Mouse (Mus musculus) intestine, postnatal 0 days (tissue): ENCODE data around the gene Ppm1h. TPM values are rescaled to one million over a fixed set of nuclear protein-coding genes. Genes with fewer than 3 reads are reported as not detected.

Experiments used
- ATAC-seq: fragments of 200-750 bp; cut with Nextera tagmentation; 2 replicates; pipeline ENCODE4 v1.8.0; 2017; ENCODE audit warnings: mild to moderate bottlenecking, moderate TSS enrichment, moderate library complexity
- H3K27ac ChIP-seq: fragments of 300-500 bp; sonication (generic); 2 replicates; pipeline ENCODE4 v1.5.1; 2014; ENCODE audit warnings: mild to moderate bottlenecking, low read depth, low read length, moderate library complexity
- H3K27me3 ChIP-seq: fragments of 300-500 bp; sonication (generic); replicated peaks from 2 replicates; pipeline ENCODE4 v1.6.1; 2014; ENCODE audit warnings: low read length, mixed read lengths; ENCODE audit not compliant: control insufficient read depth, insufficient read depth
- H3K36me3 ChIP-seq: fragments of 300-500 bp; sonication (generic); 2 replicates; pipeline ENCODE4 v1.6.1; 2014; ENCODE audit warnings: mild to moderate bottlenecking, moderate library complexity; ENCODE audit not compliant: control insufficient read depth, insufficient read depth
- H3K4me1 ChIP-seq: fragments of 300-500 bp; sonication (generic); replicated peaks from 2 replicates; pipeline ENCODE4 v1.6.1; 2014; ENCODE audit warnings: antibody characterized with exemption, low read length, mixed read lengths; ENCODE audit not compliant: control insufficient read depth, insufficient read depth
- H3K4me2 ChIP-seq: fragments of 300-500 bp; sonication (generic); replicated peaks from 2 replicates; pipeline ENCODE4 v1.6.1; 2014; ENCODE audit warnings: low read depth, mild to moderate bottlenecking, moderate library complexity
- H3K4me3 ChIP-seq: fragments of 300-500 bp; sonication (generic); 2 replicates; pipeline ENCODE4 v1.5.1; 2014; ENCODE audit warnings: low read depth, low read length
- H3K9ac ChIP-seq: fragments of 300-500 bp; sonication (generic); 2 replicates; pipeline ENCODE4 v1.6.1; 2014; ENCODE audit warnings: mild to moderate bottlenecking, low read depth, low read length
- H3K9me3 ChIP-seq: fragments of 300-500 bp; sonication (generic); 2 replicates; pipeline ENCODE4 v1.6.1; 2016; ENCODE audit warnings: mixed run types; ENCODE audit not compliant: control insufficient read depth
- CTCF ChIP-seq: sonication (generic); IDR thresholded peaks from 2 replicates; pipeline ENCODE4 v1.5.1; 2016; ENCODE audit warnings: low read depth, mild to moderate bottlenecking, control low read depth, antibody characterized with exemption, moderate library complexity
- WGBS: fragments of 180-500 bp; shearing (Covaris S2); extraction: QIAGEN DNeasy Blood & Tissue Kit; methylation state at CpG from one replicate; pipeline ENCODE4 v1.1.7; 2014; 5-methylcytosine and 5-hydroxymethylcytosine counted together
- polyA plus RNA-seq: library from polyadenylated mRNA; unstranded; fragments of >200 nt; fragmentation: Nextera tagmentation; extraction: Ambion mirVana; gene quantifications from 2 replicates; pipeline ENCODE4 v1.2.1, GENCODE M21; 2015

Ppm1h gene
- polyA plus RNA-seq, 1 experiment from 2014 or later: 17.9 TPM

GRCm38 (mm10) chr10:122681085-122681408, 2.5 kb downstream of the Ppm1h start:
- TF ChIP-seq CTCF: no peak
- 56% methylated on average over 4 of the region's 4 CpGs for WGBS
- ATAC-seq: no peak
- Histone ChIP-seq H3K9ac (no peak overlapping the region), H3K4me3 (no peak overlapping the region), H3K27ac (no peak overlapping the region), H3K4me1 (no peaks in the 10 kb centered on the region), H3K9me3 (no peaks in the 10 kb centered on the region), H3K36me3 (no peaks in the 10 kb centered on the region), H3K4me2 (no peak overlapping the region), H3K27me3 (no peaks in the 10 kb centered on the region)

- no peaks in the 10 kb centered on the region for H3K4me1 ChIP-seq
- H3K4me2 ChIP-seq: no peak overlapping the region
- H3K27ac ChIP-seq: no peak overlapping the region
- H3K9ac ChIP-seq: no peak overlapping the region
- TF ChIP-seq CTCF: no peak
- WGBS: 53% methylated on average over 5 of the region's 5 CpGs
- no peaks in the 10 kb centered on the region for H3K9me3 ChIP-seq
- no peaks in the 10 kb centered on the region for H3K27me3 ChIP-seq
- no peak for ATAC-seq
- H3K36me3 ChIP-seq: 0 out of 2 replicates have a peak, but pooled peaks cover 3% of the 10 kb centered on the region
- no peak overlapping the region for H3K4me3 ChIP-seq
Observed at GRCm38 (mm10) chr10:122683819-122684330, 5.3 kb downstream of the Ppm1h start.

GRCm38 (mm10) chr10:122685297-122685696, 6.7 kb downstream of the Ppm1h start:
- no peak for ATAC-seq
- WGBS: 13% methylated on average over 1 of the region's 1 CpGs

GRCm38 (mm10) chr10:122685836-122686531, 7.4 kb downstream of the Ppm1h start:
- Histone ChIP-seq H3K36me3 (0 out of 2 replicates have a peak, but pooled peaks cover 3% of the 10 kb centered on the region), H3K4me3 (no peak overlapping the region), H3K27me3 (no peaks in the 10 kb centered on the region), H3K4me2 (no peak overlapping the region), H3K9me3 (no peaks in the 10 kb centered on the region), H3K9ac (no peak overlapping the region), H3K27ac (no peak overlapping the region), H3K4me1 (no peaks in the 10 kb centered on the region)
- ATAC-seq: no peak
- TF ChIP-seq CTCF: no peak
- WGBS: 91% methylated on average over 19 of the region's 19 CpGs

More at GRCm38 (mm10) chr10:122685297-122685696, 6.7 kb downstream of the Ppm1h start:
- H3K9me3 ChIP-seq: no peaks in the 10 kb centered on the region
- no peak overlapping the region for H3K9ac ChIP-seq
- no peak overlapping the region for H3K27ac ChIP-seq
- no peaks in the 10 kb centered on the region for H3K4me1 ChIP-seq
- TF ChIP-seq CTCF: no peak
- no peaks in the 10 kb centered on the region for H3K27me3 ChIP-seq
- H3K4me2 ChIP-seq: no peak overlapping the region
- no peak overlapping the region for H3K4me3 ChIP-seq
- H3K36me3 ChIP-seq: 0 out of 2 replicates have a peak, but pooled peaks cover 3% of the 10 kb centered on the region

GRCm38 (mm10) chr10:122690698-122691097, 12.1 kb downstream of the Ppm1h start:
- TF ChIP-seq CTCF: no peak
- Histone ChIP-seq H3K4me2 (no peak overlapping the region), H3K27ac (no peak overlapping the region), H3K4me1 (no peaks in the 10 kb centered on the region), H3K27me3 (no peaks in the 10 kb centered on the region), H3K36me3 (0 out of 2 replicates have a peak, but pooled peaks cover 3% of the 10 kb centered on the region), H3K4me3 (no peak overlapping the region), H3K9ac (no peak overlapping the region), H3K9me3 (no peaks in the 10 kb centered on the region)
- WGBS: 82% methylated on average over 6 of the region's 6 CpGs
- ATAC-seq: no peak

GRCm38 (mm10) chr10:122693158-122693777, 14.7 kb downstream of the Ppm1h start:
- H3K4me1 ChIP-seq: no peaks in the 10 kb centered on the region
- no peak overlapping the region for H3K27ac ChIP-seq
- no peak overlapping the region for H3K4me3 ChIP-seq
- H3K27me3 ChIP-seq: no peaks in the 10 kb centered on the region
- 65% methylated on average over 12 of the region's 12 CpGs for whole genome bisulfite sequencing
- 0 out of 2 replicates have a peak, but pooled peaks cover 3% of the 10 kb centered on the region for H3K36me3 ChIP-seq
- H3K9me3 ChIP-seq: no peaks in the 10 kb centered on the region
- ATAC-seq: no peak
- no peak for TF ChIP-seq CTCF
- H3K9ac ChIP-seq: no peak overlapping the region
- no peak overlapping the region for H3K4me2 ChIP-seq
